Mouse (Mus musculus) intestine, postnatal 0 days (tissue): ENCODE results near the gene Vps18. TPM values are rescaled to one million over a fixed set of nuclear protein-coding genes. Genes with fewer than 3 reads are reported as not detected.

Experiments used
- ATAC-seq: fragments of 200-750 bp; cut with Nextera tagmentation; 2 replicates; pipeline ENCODE4 v1.8.0; 2017; ENCODE audit warnings: mild to moderate bottlenecking, moderate TSS enrichment, moderate library complexity
- H3K27ac ChIP-seq: fragments of 300-500 bp; sonication (generic); 2 replicates; pipeline ENCODE4 v1.5.1; 2014; ENCODE audit warnings: mild to moderate bottlenecking, low read depth, low read length, moderate library complexity
- H3K27me3 ChIP-seq: fragments of 300-500 bp; sonication (generic); replicated peaks from 2 replicates; pipeline ENCODE4 v1.6.1; 2014; ENCODE audit warnings: low read length, mixed read lengths; ENCODE audit not compliant: control insufficient read depth, insufficient read depth
- H3K36me3 ChIP-seq: fragments of 300-500 bp; sonication (generic); 2 replicates; pipeline ENCODE4 v1.6.1; 2014; ENCODE audit warnings: mild to moderate bottlenecking, moderate library complexity; ENCODE audit not compliant: control insufficient read depth, insufficient read depth
- H3K4me1 ChIP-seq: fragments of 300-500 bp; sonication (generic); replicated peaks from 2 replicates; pipeline ENCODE4 v1.6.1; 2014; ENCODE audit warnings: antibody characterized with exemption, low read length, mixed read lengths; ENCODE audit not compliant: control insufficient read depth, insufficient read depth
- H3K4me2 ChIP-seq: fragments of 300-500 bp; sonication (generic); replicated peaks from 2 replicates; pipeline ENCODE4 v1.6.1; 2014; ENCODE audit warnings: low read depth, mild to moderate bottlenecking, moderate library complexity
- H3K4me3 ChIP-seq: fragments of 300-500 bp; sonication (generic); 2 replicates; pipeline ENCODE4 v1.5.1; 2014; ENCODE audit warnings: low read depth, low read length
- H3K9ac ChIP-seq: fragments of 300-500 bp; sonication (generic); 2 replicates; pipeline ENCODE4 v1.6.1; 2014; ENCODE audit warnings: mild to moderate bottlenecking, low read depth, low read length
- H3K9me3 ChIP-seq: fragments of 300-500 bp; sonication (generic); 2 replicates; pipeline ENCODE4 v1.6.1; 2016; ENCODE audit warnings: mixed run types; ENCODE audit not compliant: control insufficient read depth
- CTCF ChIP-seq: sonication (generic); IDR thresholded peaks from 2 replicates; pipeline ENCODE4 v1.5.1; 2016; ENCODE audit warnings: low read depth, mild to moderate bottlenecking, control low read depth, antibody characterized with exemption, moderate library complexity
- WGBS: fragments of 180-500 bp; shearing (Covaris S2); extraction: QIAGEN DNeasy Blood & Tissue Kit; methylation state at CpG from one replicate; pipeline ENCODE4 v1.1.7; 2014; 5-methylcytosine and 5-hydroxymethylcytosine counted together
- polyA plus RNA-seq: library from polyadenylated mRNA; unstranded; fragments of >200 nt; fragmentation: Nextera tagmentation; extraction: Ambion mirVana; gene quantifications from 2 replicates; pipeline ENCODE4 v1.2.1, GENCODE M21; 2015

Gene Vps18
- polyA plus RNA-seq, 1 experiment from 2014 or later = 21.8 TPM

GRCm38 (mm10) chr2:119336470-119336869 lies 47.9 kb downstream of the Vps18 start:
- no peak for TF ChIP-seq CTCF
- peak overlapping the region; percentile 17; the same call in 1 of the 2 replicates for H3K4me2 ChIP-seq
- WGBS = 74% methylated on average over 10 of the region's 10 CpGs
- no peaks in the 10 kb centered on the region for H3K9me3 ChIP-seq
- H3K9ac ChIP-seq = no peak overlapping the region
- H3K4me1 ChIP-seq = no peaks in the 10 kb centered on the region; the same call in 1 of the 2 replicates
- H3K27ac ChIP-seq = no peak overlapping the region
- peaks cover 4% of the 10 kb centered on the region; the same call in 1 of the 2 replicates for H3K36me3 ChIP-seq
- no peak for ATAC-seq
- no peaks in the 10 kb centered on the region for H3K27me3 ChIP-seq
- no peak overlapping the region for H3K4me3 ChIP-seq

GRCm38 (mm10) chr2:119337425-119338265 lies 49.1 kb downstream of the Vps18 start:
- H3K27ac ChIP-seq = peak overlapping the region; percentile 64
- no peaks in the 10 kb centered on the region for H3K36me3 ChIP-seq
- no peaks in the 10 kb centered on the region for H3K27me3 ChIP-seq
- peak; percentile 90 for TF ChIP-seq CTCF
- H3K4me2 ChIP-seq = peak overlapping the region; percentile 76
- no peaks in the 10 kb centered on the region; the same call in 1 of the 2 replicates for H3K4me1 ChIP-seq
- peak overlapping the region; percentile 46 for H3K4me3 ChIP-seq
- no peaks in the 10 kb centered on the region for H3K9me3 ChIP-seq
- H3K9ac ChIP-seq = peak overlapping the region; percentile 59
- ATAC-seq = peak; percentile 89
- 8% methylated on average over 53 of the region's 60 CpGs for WGBS

GRCm38 (mm10) chr2:119344537-119345138 lies 56.1 kb downstream of the Vps18 start:
- ATAC-seq = no peak
- 25% methylated on average over 6 of the region's 6 CpGs for WGBS
- H3K4me2 ChIP-seq = no peak overlapping the region
- no peak overlapping the region for H3K9ac ChIP-seq
- no peaks in the 10 kb centered on the region for H3K9me3 ChIP-seq
- no peak for TF ChIP-seq CTCF
- H3K36me3 ChIP-seq = no peaks in the 10 kb centered on the region
- no peak overlapping the region for H3K4me3 ChIP-seq
- no peaks in the 10 kb centered on the region for H3K27me3 ChIP-seq
- 0 out of 2 replicates have a peak, but pooled peaks cover 5% of the 10 kb centered on the region for H3K4me1 ChIP-seq
- H3K27ac ChIP-seq = no peak overlapping the region

Other genes with a start within 250 kb of the Vps18 start
- gene Knl1, start 241.6 kb upstream of the Vps18 start, polyA plus RNA-seq = 12.0 and 15.2 TPM in 2 replicates
- 8.6 and 10.3 TPM in 2 replicates for gene Rad51, start 175.9 kb upstream of the Vps18 start, polyA plus RNA-seq
- 177 and 185 TPM in 2 replicates for gene Rmdn3, start 131.7 kb upstream of the Vps18 start, polyA plus RNA-seq
- gene Gchfr, start 121.0 kb upstream of the Vps18 start, polyA plus RNA-seq = 124 and 136 TPM in 2 replicates
- gene Gm14137, start 114.2 kb upstream of the Vps18 start, polyA plus RNA-seq = 0.08 and 0.18 TPM in 2 replicates
- gene Zfyve19, start 80.1 kb upstream of the Vps18 start, polyA plus RNA-seq = 36.3 and 38.7 TPM in 2 replicates
- 8.8 and 9.4 TPM in 2 replicates for gene Dnajc17, start 79.9 kb upstream of the Vps18 start, polyA plus RNA-seq
- 78.7 and 84.7 TPM in 2 replicates for gene Ppp1r14d, start 58.8 kb upstream of the Vps18 start, polyA plus RNA-seq
- 145 and 148 TPM in 2 replicates for gene Spint1, start 51.4 kb upstream of the Vps18 start, polyA plus RNA-seq
- gene Rhov, start 17.5 kb upstream of the Vps18 start, polyA plus RNA-seq = 1.3 TPM in 2 replicates
- 3.7 and 4.1 TPM in 2 replicates for gene Dll4, start 37.0 kb downstream of the Vps18 start, polyA plus RNA-seq
- 1.1 and 1.4 TPM in 2 replicates for gene Chac1, start 62.5 kb downstream of the Vps18 start, polyA plus RNA-seq
- 2.4 and 2.6 TPM in 2 replicates for gene Ino80, start 188.9 kb downstream of the Vps18 start, polyA plus RNA-seq